Mouse (Mus musculus): ENCODE measurements around the gene Krt39. TPM values are rescaled to one million over a fixed set of nuclear protein-coding genes. Genes with fewer than 3 reads are reported as not detected.

Krt39 gene
- polyA plus RNA-seq (2014; fragmentation: Nextera tagmentation; extraction: Ambion mirVana), result not detected in 2 replicates

- WGBS, result 82% methylated on average over 13 of the region's 13 CpGs
- ATAC-seq (replicated peaks; ENCODE audit: insufficient number of reproducible peaks, low FRiP score, low TSS enrichment, low read depth) (no peak), DNase-seq (ENCODE audit: low spot score) (no peak)
- H3K36me3 ChIP-seq (replicated peaks; ENCODE audit: control insufficient read depth, insufficient read depth, low read depth, low read length), result no peaks in the 10 kb centered on the region
- H3K4me3 ChIP-seq (ENCODE audit: low read depth, low read length), result no peak within 1 kb of the TSS
- no peak within 1 kb of the TSS for H3K27ac ChIP-seq (replicated peaks; ENCODE audit: low read depth, low read length)
- H3K4me2 ChIP-seq (ENCODE audit: low read depth, low read length), result no peak within 1 kb of the TSS
- H3K4me1 ChIP-seq (ENCODE audit: control insufficient read depth, insufficient read depth, low read length), result no peaks in the 10 kb centered on the region
- no peak within 1 kb of the TSS for H3K9ac ChIP-seq (replicated peaks; ENCODE audit: low read length)
- no peaks in the 10 kb centered on the region for H3K9me3 ChIP-seq (replicated peaks; ENCODE audit: control insufficient read depth, low read length)
- H3K27me3 ChIP-seq (ENCODE audit: control insufficient read depth, insufficient read depth, low read length), result no peaks in the 10 kb centered on the region
These were observed at the start of gene Krt39 for GRCm38 (mm10) chr11:99521288-99521860. Gene Krt39, minus strand, starts transcription at chr11:99521338.

GRCm38 (mm10) chr11:99566530-99566929, 45.4 kb upstream of the Krt39 start, which contains the start of gene Krtap3-1:
Gene Krtap3-1, minus strand, starts transcription at chr11:99566630.
- H3K4me1 ChIP-seq (ENCODE audit: control insufficient read depth, insufficient read depth, low read length), result no peaks in the 10 kb centered on the region
- H3K27ac ChIP-seq (replicated peaks; ENCODE audit: low read depth, low read length), result no peak within 1 kb of the TSS
- H3K27me3 ChIP-seq (ENCODE audit: control insufficient read depth, insufficient read depth, low read length), result no peaks in the 10 kb centered on the region
- H3K9ac ChIP-seq (replicated peaks; ENCODE audit: low read length), result no peak within 1 kb of the TSS
- ATAC-seq (replicated peaks; ENCODE audit: insufficient number of reproducible peaks, low FRiP score, low TSS enrichment, low read depth) (no peak), DNase-seq (ENCODE audit: low spot score) (no peak)
- H3K36me3 ChIP-seq (replicated peaks; ENCODE audit: control insufficient read depth, insufficient read depth, low read depth, low read length), result no peaks in the 10 kb centered on the region
- no peak within 1 kb of the TSS for H3K4me2 ChIP-seq (ENCODE audit: low read depth, low read length)
- H3K9me3 ChIP-seq (replicated peaks; ENCODE audit: control insufficient read depth, low read length), result no peaks in the 10 kb centered on the region
- no peak within 1 kb of the TSS for H3K4me3 ChIP-seq (ENCODE audit: low read depth, low read length)
- 91% methylated on average over 7 of the region's 7 CpGs for WGBS

GRCm38 (mm10) chr11:99562580-99562979, 41.4 kb upstream of the Krt39 start:
- ATAC-seq (replicated peaks; ENCODE audit: insufficient number of reproducible peaks, low FRiP score, low TSS enrichment, low read depth) (no peak), DNase-seq (ENCODE audit: low spot score) (no peak)
- Histone ChIP-seq H3K36me3 (replicated peaks; ENCODE audit: control insufficient read depth, insufficient read depth, low read depth, low read length) (no peaks in the 10 kb centered on the region), H3K9ac (replicated peaks; ENCODE audit: low read length) (no peak overlapping the region), H3K27ac (replicated peaks; ENCODE audit: low read depth, low read length) (no peak overlapping the region), H3K4me2 (ENCODE audit: low read depth, low read length) (no peak overlapping the region), H3K4me1 (ENCODE audit: control insufficient read depth, insufficient read depth, low read length) (no peaks in the 10 kb centered on the region), H3K4me3 (ENCODE audit: low read depth, low read length) (no peak overlapping the region), H3K27me3 (ENCODE audit: control insufficient read depth, insufficient read depth, low read length) (no peaks in the 10 kb centered on the region), H3K9me3 (replicated peaks; ENCODE audit: control insufficient read depth, low read length) (no peaks in the 10 kb centered on the region)
- WGBS, result 78% methylated on average over 6 of the region's 6 CpGs

GRCm38 (mm10) chr11:99559366-99559765, 38.2 kb upstream of the Krt39 start, which contains the start of gene Gm11939:
Gene Gm11939, minus strand, starts transcription at chr11:99559466.
- Histone ChIP-seq H3K36me3 (replicated peaks; ENCODE audit: control insufficient read depth, insufficient read depth, low read depth, low read length) (no peaks in the 10 kb centered on the region), H3K4me1 (ENCODE audit: control insufficient read depth, insufficient read depth, low read length) (no peaks in the 10 kb centered on the region), H3K27me3 (ENCODE audit: control insufficient read depth, insufficient read depth, low read length) (no peaks in the 10 kb centered on the region), H3K4me3 (ENCODE audit: low read depth, low read length) (no peak within 1 kb of the TSS), H3K4me2 (ENCODE audit: low read depth, low read length) (no peak within 1 kb of the TSS), H3K27ac (replicated peaks; ENCODE audit: low read depth, low read length) (no peak within 1 kb of the TSS), H3K9ac (replicated peaks; ENCODE audit: low read length) (no peak within 1 kb of the TSS), H3K9me3 (replicated peaks; ENCODE audit: control insufficient read depth, low read length) (no peaks in the 10 kb centered on the region)
- 90% methylated on average over 9 of the region's 9 CpGs for WGBS
- DNase-seq (ENCODE audit: low spot score) (no peak), ATAC-seq (replicated peaks; ENCODE audit: insufficient number of reproducible peaks, low FRiP score, low TSS enrichment, low read depth) (no peak)

GRCm38 (mm10) chr11:99557976-99558745, 37.0 kb upstream of the Krt39 start:
- H3K9me3 ChIP-seq (replicated peaks; ENCODE audit: control insufficient read depth, low read length), result no peaks in the 10 kb centered on the region
- WGBS, result 65% methylated on average over 3 of the region's 3 CpGs

GRCm38 (mm10) chr11:99556753-99557152, 35.6 kb upstream of the Krt39 start, which contains the start of gene Krtap3-2:
Gene Krtap3-2, minus strand, starts transcription at chr11:99556853.
- Histone ChIP-seq H3K9ac (replicated peaks; ENCODE audit: low read length) (no peak within 1 kb of the TSS), H3K9me3 (replicated peaks; ENCODE audit: control insufficient read depth, low read length) (no peaks in the 10 kb centered on the region), H3K27me3 (ENCODE audit: control insufficient read depth, insufficient read depth, low read length) (no peaks in the 10 kb centered on the region), H3K4me3 (ENCODE audit: low read depth, low read length) (no peak within 1 kb of the TSS), H3K27ac (replicated peaks; ENCODE audit: low read depth, low read length) (no peak within 1 kb of the TSS), H3K36me3 (replicated peaks; ENCODE audit: control insufficient read depth, insufficient read depth, low read depth, low read length) (no peaks in the 10 kb centered on the region), H3K4me2 (ENCODE audit: low read depth, low read length) (no peak within 1 kb of the TSS), H3K4me1 (ENCODE audit: control insufficient read depth, insufficient read depth, low read length) (no peaks in the 10 kb centered on the region)
- DNase-seq (ENCODE audit: low spot score) (no peak), ATAC-seq (replicated peaks; ENCODE audit: insufficient number of reproducible peaks, low FRiP score, low TSS enrichment, low read depth) (no peak)
- 78% methylated on average over 1 of the region's 2 CpGs for WGBS

More at GRCm38 (mm10) chr11:99557976-99558745, 37.0 kb upstream of the Krt39 start:
- H3K4me1 ChIP-seq (ENCODE audit: control insufficient read depth, insufficient read depth, low read length), result no peaks in the 10 kb centered on the region
- no peak overlapping the region for H3K9ac ChIP-seq (replicated peaks; ENCODE audit: low read length)
- H3K27ac ChIP-seq (replicated peaks; ENCODE audit: low read depth, low read length), result no peak overlapping the region
- no peaks in the 10 kb centered on the region for H3K27me3 ChIP-seq (ENCODE audit: control insufficient read depth, insufficient read depth, low read length)
- DNase-seq (ENCODE audit: low spot score), result no peak
- ATAC-seq (replicated peaks; ENCODE audit: insufficient number of reproducible peaks, low FRiP score, low TSS enrichment, low read depth), result no peak
- no peak overlapping the region for H3K4me3 ChIP-seq (ENCODE audit: low read depth, low read length)
- H3K36me3 ChIP-seq (replicated peaks; ENCODE audit: control insufficient read depth, insufficient read depth, low read depth, low read length), result no peaks in the 10 kb centered on the region
- H3K4me2 ChIP-seq (ENCODE audit: low read depth, low read length), result no peak overlapping the region

GRCm38 (mm10) chr11:99556195-99556594, 35.1 kb upstream of the Krt39 start:
- ATAC-seq (replicated peaks; ENCODE audit: insufficient number of reproducible peaks, low FRiP score, low TSS enrichment, low read depth) (no peak), DNase-seq (ENCODE audit: low spot score) (no peak)
- 88% methylated on average over 2 of the region's 2 CpGs for WGBS
- Histone ChIP-seq H3K9me3 (replicated peaks; ENCODE audit: control insufficient read depth, low read length) (no peaks in the 10 kb centered on the region), H3K4me1 (ENCODE audit: control insufficient read depth, insufficient read depth, low read length) (no peaks in the 10 kb centered on the region), H3K36me3 (replicated peaks; ENCODE audit: control insufficient read depth, insufficient read depth, low read depth, low read length) (no peaks in the 10 kb centered on the region), H3K4me3 (ENCODE audit: low read depth, low read length) (no peak overlapping the region), H3K27me3 (ENCODE audit: control insufficient read depth, insufficient read depth, low read length) (no peaks in the 10 kb centered on the region), H3K4me2 (ENCODE audit: low read depth, low read length) (no peak overlapping the region), H3K9ac (replicated peaks; ENCODE audit: low read length) (no peak overlapping the region), H3K27ac (replicated peaks; ENCODE audit: low read depth, low read length) (no peak overlapping the region)

- Histone ChIP-seq H3K27me3 (ENCODE audit: control insufficient read depth, insufficient read depth, low read length) (no peaks in the 10 kb centered on the region), H3K9me3 (replicated peaks; ENCODE audit: control insufficient read depth, low read length) (no peaks in the 10 kb centered on the region), H3K27ac (replicated peaks; ENCODE audit: low read depth, low read length) (no peak within 1 kb of the TSS), H3K9ac (replicated peaks; ENCODE audit: low read length) (no peak within 1 kb of the TSS), H3K4me2 (ENCODE audit: low read depth, low read length) (no peak within 1 kb of the TSS), H3K36me3 (replicated peaks; ENCODE audit: control insufficient read depth, insufficient read depth, low read depth, low read length) (no peaks in the 10 kb centered on the region), H3K4me3 (ENCODE audit: low read depth, low read length) (no peak within 1 kb of the TSS), H3K4me1 (ENCODE audit: control insufficient read depth, insufficient read depth, low read length) (no peaks in the 10 kb centered on the region)
- 75% methylated on average over 4 of the region's 4 CpGs for WGBS
- ATAC-seq (replicated peaks; ENCODE audit: insufficient number of reproducible peaks, low FRiP score, low TSS enrichment, low read depth) (no peak), DNase-seq (ENCODE audit: low spot score) (no peak)
These were observed 29.6 kb upstream of the Krt39 start, which contains the start of gene Krtap3-3 for GRCm38 (mm10) chr11:99550765-99551164. Gene Krtap3-3, minus strand, starts transcription at chr11:99550865.
